Mouse (Mus musculus) spleen, adult 2 months (tissue): ENCODE data around the gene Gm10197.

ENCODE experiments used
- CTCF ChIP-seq: fragments of 200-500 bp; IDR thresholded peaks from 2 replicates; pipeline ENCODE4 v1.5.1; 2011; ENCODE audit warnings: mild to moderate bottlenecking, inconsistent platforms; ENCODE audit not compliant: insufficient read depth, insufficient read length, insufficient replicate concordance; ENCODE audit errors: extremely low read depth
- POLR2A ChIP-seq: fragments of 200-500 bp; IDR thresholded peaks from 2 replicates; pipeline ENCODE4 v1.6.1; 2011; ENCODE audit warnings: low read depth, low read length, inconsistent platforms

DNA sequence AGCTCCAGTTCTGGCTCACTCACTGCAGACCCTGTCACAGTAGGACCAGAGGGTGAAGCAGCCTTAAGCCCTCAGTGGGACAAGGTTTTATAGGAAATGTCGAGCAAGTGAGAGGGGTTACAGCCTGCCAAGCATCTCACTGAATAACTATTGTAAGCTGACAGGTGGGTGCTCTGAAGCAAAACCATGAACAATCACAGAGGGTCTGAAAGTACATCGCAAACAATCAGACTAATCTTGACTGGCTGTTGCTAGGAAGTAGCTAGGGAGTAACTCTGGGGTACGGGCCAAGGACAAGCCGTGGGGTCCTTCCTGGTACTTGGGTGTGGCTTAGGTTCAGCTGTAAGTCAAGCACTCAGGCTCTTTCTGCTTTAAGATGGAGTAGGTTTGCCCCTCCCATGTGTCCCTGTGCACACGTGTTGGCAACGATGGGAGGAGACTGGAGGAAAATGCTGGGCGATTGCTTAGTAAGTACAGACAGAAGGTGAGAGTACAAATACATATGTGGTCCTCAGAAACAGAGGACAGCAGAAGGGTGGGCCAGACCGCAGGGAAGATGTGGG is 21.3 kb upstream of the Gm10197 start:
- no peak for TF ChIP-seq POLR2A
- no peak for TF ChIP-seq CTCF
